Mouse (Mus musculus) small intestine, adult 2 months (tissue): ENCODE measurements around the gene Crtc3.
A peak's percentile ranks its signal among the peaks of the same experiment; 100 is the strongest.

Experiments
- CTCF ChIP-seq: fragments of 200-500 bp; IDR thresholded peaks from 2 replicates; pipeline ENCODE4 v1.5.1; 2012; ENCODE audit warnings: low read depth, mild to moderate bottlenecking, control low read depth, inconsistent platforms, low read length, moderate library complexity, mixed read lengths; ENCODE audit not compliant: insufficient replicate concordance, insufficient read length; ENCODE audit errors: extremely low read depth
- POLR2A ChIP-seq: fragments of 200-500 bp; IDR thresholded peaks from 2 replicates; pipeline ENCODE4 v1.6.1; 2012; ENCODE audit warnings: low read depth, mild to moderate bottlenecking, control low read depth, inconsistent platforms, low read length, moderate library complexity

DNA sequence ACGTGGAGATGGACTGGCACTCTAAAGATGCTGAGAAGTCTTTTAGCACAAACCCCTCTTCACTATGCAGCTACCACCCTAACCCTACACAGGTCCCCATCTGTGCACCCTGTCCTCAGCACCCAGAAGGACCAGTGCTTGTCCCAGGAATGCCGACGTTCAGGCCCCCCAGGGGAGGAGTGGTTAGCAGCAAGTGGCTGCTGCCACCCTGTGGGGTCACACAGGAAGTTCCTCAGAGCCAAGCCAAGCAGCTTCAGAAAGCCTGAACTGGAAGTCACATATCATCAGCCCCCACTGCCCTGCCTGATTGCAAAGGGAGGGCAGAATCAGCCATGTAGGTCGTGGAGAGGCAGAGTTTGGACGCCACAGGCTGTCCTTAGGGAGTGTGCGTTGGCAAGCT is 108.3 kb downstream of the Crtc3 start:
- TF ChIP-seq CTCF: peak; percentile 44; the same call in 1 of the 2 replicates
- TF ChIP-seq POLR2A: no peak
